Comparison of ENCODE assay signal across 11 mouse cellular contexts in genomic region chr10:12790881-12791280, GRCm38 (mm10).
"Had no signal": no experiment of that assay in that cellular context is flagged by ENCODE, and none has a peak within 500 bp of the region (broad histone marks: within the 10 kb centered on the region; RNA-seq: fewer than 3 reads in every experiment).

No protein-coding gene starts in this region.

- ATAC-seq: liver, embryonic 12.5 days; midbrain, embryonic 16.5 days had no signal

- H3K4me3 ChIP-seq: layer of hippocampus, adult 2 months; left cerebral cortex, adult 2 months; limb, embryonic 15.5 days; liver, embryonic 12.5 days; lung, embryonic 15.5 days; neural tube, embryonic 13.5 days had no signal

- H3K36me3 ChIP-seq: limb, embryonic 15.5 days; liver, embryonic 12.5 days; lung, embryonic 15.5 days; neural tube, embryonic 13.5 days had no signal

- H3K9ac ChIP-seq: limb, embryonic 15.5 days; liver, embryonic 12.5 days; lung, embryonic 15.5 days; neural tube, embryonic 13.5 days had no signal

- H3K9me3 ChIP-seq: limb, embryonic 15.5 days; liver, embryonic 12.5 days; lung, embryonic 15.5 days; neural tube, embryonic 13.5 days had no signal

- H3K27ac ChIP-seq: left cerebral cortex, adult 2 months; limb, embryonic 15.5 days; liver, embryonic 12.5 days; lung, embryonic 15.5 days had no signal

- H3K27me3 ChIP-seq: limb, embryonic 15.5 days; liver, embryonic 12.5 days; lung, embryonic 15.5 days; neural tube, embryonic 13.5 days had no signal

- H3K4me2 ChIP-seq: limb, embryonic 15.5 days; liver, embryonic 12.5 days; lung, embryonic 15.5 days; neural tube, embryonic 13.5 days had no signal

- DNase-seq: kidney, adult 2 months; kidney, postnatal 36 days; right cerebral cortex, postnatal 25 days; thymus, postnatal 4 days had no signal
